Mouse (Mus musculus) gastrocnemius, postnatal 36 days (tissue): ENCODE measurements at regions not wholly inside any gene's neighbourhood (a gene's known extent, or its start where the extent isn't known, plus 50 kb on each side); places are given as distances from the start of the nearest gene placed in this dataset.
A peak's percentile ranks its signal among the peaks of the same experiment; 100 is the strongest.

Experiments
- DNase-seq, 2 experiments: peaks; one replicate each; pipeline ENCODE4 v3.0.0; 2022
- intact Hi-C: fragments of 180-260 bp; cut with DNase I; formaldehyde crosslinking; loops from one replicate; pipeline ENCODE4 v1.15.1; 2025

DNA sequence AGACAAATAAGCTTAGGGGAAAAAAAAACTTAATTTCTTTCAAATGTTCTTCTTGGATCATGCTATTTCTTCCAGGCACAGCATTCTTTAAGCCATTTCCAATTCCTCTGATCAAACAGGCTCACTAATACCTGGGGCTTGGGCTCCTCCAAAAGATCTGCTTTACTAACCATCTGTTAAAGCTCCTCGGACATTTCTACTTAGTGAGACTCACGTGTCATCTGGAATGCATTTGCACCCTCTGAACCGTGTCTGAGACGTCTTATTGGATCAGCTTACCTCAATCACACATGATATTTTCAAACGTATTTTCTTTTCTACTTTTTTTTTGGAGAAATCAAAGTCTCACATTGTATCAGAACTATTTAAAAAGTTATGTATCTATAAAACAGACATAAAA, 132.4 kb downstream of the Npr3 start:
- DNase-seq: no peak
- intact Hi-C loops: no loop called here

GRCm38 (mm10) chr15:11770596-11770995, 136.5 kb downstream of the Npr3 start:
- intact Hi-C loops: no loop called here
- DNase-seq: no peak

GRCm38 (mm10) chr15:11757963-11758362, 149.1 kb downstream of the Npr3 start:
- intact Hi-C loops: loop anchor here (10.0 kb wide), 2 partner anchors 327 to 353 kb away; no protein-coding TSS in a partner anchor
- DNase-seq: no peak

DNA sequence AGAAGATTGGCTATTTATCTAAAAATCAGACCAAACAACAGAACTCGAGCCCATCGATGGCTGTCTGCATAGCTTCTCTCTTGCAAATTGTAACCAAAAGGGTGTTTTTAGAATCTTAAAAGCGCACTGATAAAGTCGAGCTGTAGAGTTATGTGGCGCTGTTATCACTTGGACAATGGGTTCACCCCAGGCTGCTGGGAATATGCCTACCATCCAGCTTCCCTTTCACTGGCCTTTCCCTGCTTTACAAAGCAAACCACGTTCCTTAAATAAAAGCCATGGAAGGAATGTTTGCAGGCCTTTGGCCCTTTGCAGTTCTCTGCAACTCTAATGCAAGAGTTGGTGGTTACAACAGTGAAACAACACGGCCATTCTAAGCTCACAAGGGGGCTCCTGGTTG, 150.3 kb downstream of the Npr3 start:
- intact Hi-C loops: loop anchor here (10.0 kb wide), 2 partner anchors 328 to 352 kb away; no protein-coding TSS in a partner anchor

GRCm38 (mm10) chr15:11753216-11753615, 153.9 kb downstream of the Npr3 start:
- DNase-seq: peak; percentile 15 to 25
- intact Hi-C loops: loop anchor here (1.0 to 10.0 kb wide), 4 partner anchors 159 to 348 kb away; no protein-coding TSS in a partner anchor

More for the DNA sequence above, 150.3 kb downstream of the Npr3 start:
- no peak for DNase-seq

- DNase-seq: no peak
- intact Hi-C loops: loop anchor here (5.0 to 10.0 kb wide), 3 partner anchors 161 to 346 kb away; no protein-coding TSS in a partner anchor
Observed at GRCm38 (mm10) chr15:11750893-11751292, 156.2 kb downstream of the Npr3 start.

DNA sequence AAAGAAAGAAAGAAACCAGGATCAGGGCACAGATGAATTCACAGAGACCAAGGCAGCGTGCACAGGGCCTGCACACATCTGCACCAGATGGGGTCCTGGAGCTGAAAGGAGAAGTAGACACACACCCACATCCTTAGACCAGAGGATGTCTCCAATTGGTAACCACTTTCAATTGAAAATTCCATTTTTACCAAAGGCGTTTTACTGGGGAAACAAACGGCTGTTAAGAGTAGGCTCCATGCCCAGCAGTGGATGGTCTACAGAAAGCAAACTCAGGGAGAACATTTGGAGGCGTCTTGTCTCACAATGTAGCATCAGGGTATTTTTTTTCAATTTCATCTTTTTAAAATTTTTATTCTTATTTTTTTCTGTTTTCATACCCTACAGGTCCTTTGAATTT, 157.6 kb downstream of the Npr3 start:
- intact Hi-C loops: no loop called here
- no peak for DNase-seq

GRCm38 (mm10) chr15:11748306-11748705, 158.8 kb downstream of the Npr3 start:
- intact Hi-C loops: no loop called here
- no peak for DNase-seq

DNA sequence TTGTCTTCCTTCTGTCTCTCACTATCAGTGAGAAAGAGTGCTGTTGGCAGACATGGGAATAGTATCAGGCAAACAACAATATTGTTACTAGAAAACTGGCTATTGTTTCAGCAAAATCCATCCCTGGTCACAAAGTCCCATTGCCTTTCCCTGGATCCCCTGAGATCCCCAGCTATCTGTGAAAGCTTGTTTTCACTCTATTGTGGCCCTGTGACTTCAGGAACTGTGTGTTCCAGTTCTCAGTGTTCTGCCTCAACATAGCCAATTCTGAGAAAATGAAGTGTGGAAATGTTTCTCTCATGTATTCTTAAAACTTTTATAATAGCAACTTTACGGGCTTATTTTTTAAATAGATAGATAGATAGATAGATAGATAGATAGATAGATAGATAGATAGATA, 160.3 kb downstream of the Npr3 start:
- intact Hi-C loops: no loop called here
- no peak for DNase-seq

GRCm38 (mm10) chr15:11745629-11746372, 161.3 kb downstream of the Npr3 start:
- no peak for DNase-seq
- intact Hi-C loops: no loop called here

DNA sequence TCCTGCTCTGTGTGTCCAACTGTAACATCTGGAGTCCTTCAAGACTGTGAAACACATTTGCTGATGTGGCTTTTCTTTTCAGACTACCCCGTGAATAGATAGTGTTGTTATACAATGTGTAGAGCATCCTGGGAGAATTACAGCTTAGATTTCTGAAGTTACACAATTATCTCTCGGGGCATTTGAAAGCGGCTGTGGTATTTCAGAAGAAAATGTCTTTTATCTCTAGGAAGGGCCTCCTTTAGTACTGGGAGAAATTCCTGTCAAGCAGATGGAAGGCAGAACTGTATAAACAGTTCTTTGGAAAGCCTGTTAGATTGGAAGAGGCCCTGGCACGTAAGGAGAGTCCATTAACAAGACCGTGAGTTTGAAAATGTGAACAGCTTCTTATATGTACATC, 162.2 kb downstream of the Npr3 start:
- intact Hi-C loops: no loop called here
- no peak for DNase-seq

DNA sequence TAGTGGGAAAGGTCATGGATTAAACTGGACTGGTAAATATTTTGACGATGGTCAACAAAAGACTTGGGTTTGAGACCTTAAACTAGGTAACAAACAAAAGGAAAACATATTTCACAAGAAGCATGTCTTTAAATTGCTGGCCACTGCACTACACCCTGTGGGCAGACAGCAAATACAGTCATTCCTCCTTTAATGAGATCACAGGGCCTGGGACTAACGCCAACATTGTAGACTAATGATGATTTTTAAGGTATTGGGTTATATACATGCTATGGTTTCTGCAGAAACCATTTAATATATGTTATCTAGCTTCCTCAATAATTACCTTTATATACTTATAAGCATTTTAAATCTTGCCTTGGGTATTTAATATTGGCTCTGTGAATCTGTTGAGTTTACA, 162.8 kb downstream of the Npr3 start:
- intact Hi-C loops: no loop called here
- no peak for DNase-seq

- DNase-seq: no peak
- intact Hi-C loops: no loop called here
Observed at GRCm38 (mm10) chr15:11742820-11743219, 164.3 kb downstream of the Npr3 start.

DNA sequence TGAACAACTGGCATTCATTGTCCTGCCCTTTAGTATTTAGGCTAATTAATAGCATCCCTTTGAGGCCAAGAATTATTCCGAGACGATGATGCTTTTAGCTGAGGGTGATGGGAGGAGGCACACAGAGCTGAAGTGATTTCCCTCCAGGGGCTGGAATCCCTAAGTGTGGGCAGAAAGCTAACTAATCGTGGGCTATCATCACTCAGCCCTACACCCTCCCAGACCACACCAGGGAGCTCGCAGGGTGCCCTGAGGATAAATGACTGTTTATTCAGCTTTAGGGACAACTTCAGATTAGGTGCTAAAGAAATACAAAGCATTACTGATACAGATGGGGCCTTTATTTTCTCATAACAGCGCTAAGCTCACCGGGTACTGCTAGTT, 164.7 kb downstream of the Npr3 start:
- DNase-seq: no peak
- intact Hi-C loops: no loop called here

DNA sequence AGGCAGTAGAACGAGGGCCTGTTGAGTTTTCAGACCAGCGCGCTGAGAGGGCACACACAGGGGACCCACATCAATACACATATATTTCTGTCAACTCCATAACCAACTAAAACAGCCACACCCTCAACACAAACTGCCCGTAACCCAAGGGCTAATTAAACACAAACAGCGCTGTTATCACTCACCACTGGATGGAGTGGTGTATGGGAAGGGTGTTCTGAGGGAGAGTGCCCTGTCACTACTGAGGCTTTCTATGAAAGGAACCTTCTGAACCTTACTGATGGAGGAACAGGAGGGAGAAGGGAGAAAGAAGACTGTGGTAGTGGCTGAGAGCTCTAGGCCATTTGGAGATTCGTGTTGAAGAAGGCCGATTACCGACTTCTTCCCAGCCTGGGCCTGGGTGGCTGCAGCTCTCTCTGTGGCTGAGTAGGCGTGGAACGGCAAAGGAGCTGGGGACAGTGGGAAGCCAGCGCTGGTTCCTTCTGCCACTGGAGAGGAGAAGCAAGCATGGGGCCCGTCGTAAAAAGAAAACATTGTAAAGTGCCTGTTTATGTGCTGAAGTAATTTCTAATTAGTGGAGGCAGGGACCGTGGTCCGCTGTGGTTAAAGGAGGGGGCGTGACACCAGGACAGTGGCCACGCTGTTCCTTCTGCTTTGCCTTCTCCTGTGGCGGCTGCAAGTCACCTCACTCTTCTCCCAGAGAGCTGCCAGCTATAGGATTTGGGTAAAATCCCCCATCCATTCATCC, 165.3 kb downstream of the Npr3 start:
- intact Hi-C loops: no loop called here
- DNase-seq: no peak

GRCm38 (mm10) chr15:11737436-11738000, 169.6 kb downstream of the Npr3 start:
- intact Hi-C loops: no loop called here
- no peak for DNase-seq

GRCm38 (mm10) chr15:11734639-11735265, 172.3 kb downstream of the Npr3 start:
- no peak for DNase-seq
- intact Hi-C loops: no loop called here

- intact Hi-C loops: no loop called here
- no peak for DNase-seq
Observed at GRCm38 (mm10) chr15:11729381-11729780, 177.7 kb downstream of the Npr3 start.

DNA sequence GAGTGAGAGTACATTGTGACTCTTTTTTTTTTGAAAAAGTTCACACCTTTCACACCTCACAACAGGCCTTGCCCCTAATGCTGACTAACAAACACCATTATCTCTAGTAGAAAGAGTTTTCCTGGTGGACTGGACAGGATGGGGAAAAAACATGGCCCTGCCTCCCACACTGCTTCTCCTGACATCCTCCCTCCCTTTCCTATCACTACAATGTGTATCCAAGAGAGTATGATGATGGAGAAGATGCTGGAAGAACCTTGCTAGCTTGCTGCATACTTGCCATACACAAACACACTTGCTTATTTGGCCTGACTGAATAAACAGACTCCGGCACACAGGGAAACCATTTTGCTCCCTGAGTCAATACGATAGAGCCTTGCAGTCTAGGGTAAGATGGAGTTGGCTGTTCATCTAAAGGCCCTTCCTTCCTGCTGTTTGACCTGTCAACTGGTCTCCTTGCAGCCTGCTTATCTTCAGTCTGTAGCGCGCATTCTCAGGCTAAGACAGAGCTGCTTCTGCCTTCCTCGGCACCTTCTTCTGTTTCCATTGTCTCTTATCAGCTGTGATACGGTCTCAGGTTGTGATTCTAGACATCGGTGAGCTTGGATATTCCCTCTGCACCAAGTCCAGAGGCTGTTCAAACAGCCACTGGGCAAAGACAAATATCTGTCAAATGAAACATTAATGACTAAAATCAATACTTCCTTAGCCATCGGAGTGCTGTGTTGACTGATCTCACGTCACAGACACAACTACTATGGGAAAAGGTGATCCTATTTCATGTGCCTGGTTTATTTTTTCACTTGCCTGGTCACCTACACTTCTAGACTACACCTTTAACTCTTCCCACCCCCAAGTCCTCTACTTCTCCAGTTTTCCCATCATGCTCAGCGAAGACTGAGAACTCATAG, 181.2 kb downstream of the Npr3 start:
- intact Hi-C loops: no loop called here
- DNase-seq: no peak

- intact Hi-C loops: no loop called here
- DNase-seq: no peak
Observed at GRCm38 (mm10) chr15:11720645-11721044, 186.4 kb downstream of the Npr3 start.
